Mouse (Mus musculus): ENCODE data around the gene Pla2g2f. TPM values are rescaled to one million over a fixed set of nuclear protein-coding genes. Genes with fewer than 3 reads are reported as not detected.

The Pla2g2f gene
- polyA plus RNA-seq, 1 experiment: not detected

- no peaks in the 10 kb centered on the region for H3K36me3 ChIP-seq (ENCODE audit: control insufficient read depth, insufficient read depth)
- H3ac ChIP-seq (ENCODE audit: control insufficient read depth, insufficient read length): no peak overlapping the region
- TF ChIP-seq MYOD1 (IDR thresholded peaks at IDR 0.05; ENCODE audit: control insufficient read depth in 1 of 3, insufficient read length in 2 of 3, low read depth in 2 of 3) (no peak), CEBPB (IDR thresholded peaks at IDR 0.05; ENCODE audit: insufficient read depth, poor library complexity, severe bottlenecking) (no peak), TCF3 (IDR thresholded peaks at IDR 0.05; ENCODE audit: insufficient read length, low read depth) (no peak), SRF (IDR thresholded peaks at IDR 0.05; ENCODE audit: control insufficient read depth, insufficient read length, low read depth) (no peak), USF1 (IDR thresholded peaks at IDR 0.05; ENCODE audit: low read depth) (no peak), POLR2AphosphoS2 (IDR thresholded peaks at IDR 0.05; ENCODE audit: insufficient read length, low read depth) (no peak), E2F4 (IDR thresholded peaks at IDR 0.05; ENCODE audit: insufficient read depth) (no peak), TCF12 (IDR thresholded peaks at IDR 0.05; ENCODE audit: insufficient read depth, poor library complexity, severe bottlenecking) (no peak), MYOG (IDR thresholded peaks at IDR 0.05; ENCODE audit: control insufficient read depth in 1 of 3, insufficient read depth in 1 of 3, insufficient read length in 2 of 3, low read depth in 2 of 3) (no peak), POLR2A (IDR thresholded peaks at IDR 0.05; ENCODE audit: insufficient read length, low read depth) (no peak), MAX (IDR thresholded peaks at IDR 0.05; ENCODE audit: low read depth) (no peak)
- peaks cover 34% of the 10 kb centered on the region for H3K27me3 ChIP-seq (ENCODE audit: control insufficient read depth, insufficient read depth, insufficient read length)
- H3K4me2 ChIP-seq (ENCODE audit: low read depth): no peak overlapping the region
- H3K4me3 ChIP-seq: no peak overlapping the region
- H3K79me2 ChIP-seq (ENCODE audit: control insufficient read depth, insufficient read depth): no peaks in the 10 kb centered on the region
Measured at GRCm38 (mm10) chr4:138723493-138724281, 33.7 kb downstream of the Pla2g2f start.

- TF ChIP-seq MYOG (IDR thresholded peaks at IDR 0.05; ENCODE audit: control insufficient read depth in 1 of 3, insufficient read depth in 1 of 3, insufficient read length in 2 of 3, low read depth in 2 of 3) (no peak), POLR2AphosphoS2 (IDR thresholded peaks at IDR 0.05; ENCODE audit: insufficient read length, low read depth) (no peak), MAX (IDR thresholded peaks at IDR 0.05; ENCODE audit: low read depth) (no peak), REST (IDR thresholded peaks at IDR 0.05; ENCODE audit: insufficient read depth, insufficient read length) (no peak), TCF3 (IDR thresholded peaks at IDR 0.05; ENCODE audit: insufficient read length, low read depth) (no peak), SRF (IDR thresholded peaks at IDR 0.05; ENCODE audit: control insufficient read depth, insufficient read length, low read depth) (no peak), CEBPB (IDR thresholded peaks at IDR 0.05; ENCODE audit: insufficient read depth, poor library complexity, severe bottlenecking) (no peak), POLR2A (IDR thresholded peaks at IDR 0.05; ENCODE audit: insufficient read length, low read depth) (no peak), USF1 (IDR thresholded peaks at IDR 0.05; ENCODE audit: low read depth) (no peak), E2F4 (IDR thresholded peaks at IDR 0.05; ENCODE audit: insufficient read depth) (no peak), MYOD1 (IDR thresholded peaks at IDR 0.05; ENCODE audit: control insufficient read depth in 1 of 3, insufficient read length in 2 of 3, low read depth in 2 of 3) (no peak), TCF12 (IDR thresholded peaks at IDR 0.05; ENCODE audit: insufficient read depth, poor library complexity, severe bottlenecking) (no peak)
- Histone ChIP-seq H3K4me3 (no peak overlapping the region), H3ac (ENCODE audit: control insufficient read depth, insufficient read length) (no peak overlapping the region), H3K36me3 (ENCODE audit: control insufficient read depth, insufficient read depth) (no peaks in the 10 kb centered on the region), H3K27me3 (ENCODE audit: control insufficient read depth, insufficient read depth, insufficient read length) (peaks cover 19% of the 10 kb centered on the region), H3K79me2 (ENCODE audit: control insufficient read depth, insufficient read depth) (no peaks in the 10 kb centered on the region), H3K4me2 (ENCODE audit: low read depth) (no peak overlapping the region)
Measured at GRCm38 (mm10) chr4:138719264-138719596, 38.2 kb downstream of the Pla2g2f start.

- no peak overlapping the region for H3ac ChIP-seq (ENCODE audit: control insufficient read depth, insufficient read length)
- no peak for TF ChIP-seq MAX (IDR thresholded peaks at IDR 0.05; ENCODE audit: low read depth)
- TF ChIP-seq TCF12 (IDR thresholded peaks at IDR 0.05; ENCODE audit: insufficient read depth, poor library complexity, severe bottlenecking): no peak
- TF ChIP-seq USF1 (IDR thresholded peaks at IDR 0.05; ENCODE audit: low read depth): no peak
- TF ChIP-seq SRF (IDR thresholded peaks at IDR 0.05; ENCODE audit: control insufficient read depth, insufficient read length, low read depth): no peak
- no peak for TF ChIP-seq CEBPB (IDR thresholded peaks at IDR 0.05; ENCODE audit: insufficient read depth, poor library complexity, severe bottlenecking)
- no peak overlapping the region for H3K4me3 ChIP-seq
- H3K27me3 ChIP-seq (ENCODE audit: control insufficient read depth, insufficient read depth, insufficient read length): peaks cover 16% of the 10 kb centered on the region
- no peaks in the 10 kb centered on the region for H3K36me3 ChIP-seq (ENCODE audit: control insufficient read depth, insufficient read depth)
- H3K79me2 ChIP-seq (ENCODE audit: control insufficient read depth, insufficient read depth): no peaks in the 10 kb centered on the region
- H3K4me2 ChIP-seq (ENCODE audit: low read depth): no peak overlapping the region
Measured at GRCm38 (mm10) chr4:138718586-138719263, 38.7 kb downstream of the Pla2g2f start.

- no peak overlapping the region for H3K4me3 ChIP-seq
- H3K36me3 ChIP-seq (ENCODE audit: control insufficient read depth, insufficient read depth): no peaks in the 10 kb centered on the region
- peaks cover 16% of the 10 kb centered on the region for H3K27me3 ChIP-seq (ENCODE audit: control insufficient read depth, insufficient read depth, insufficient read length)
- TF ChIP-seq TCF12 (IDR thresholded peaks at IDR 0.05; ENCODE audit: insufficient read depth, poor library complexity, severe bottlenecking) (no peak), MYOG (IDR thresholded peaks at IDR 0.05; ENCODE audit: control insufficient read depth in 1 of 3, insufficient read depth in 1 of 3, insufficient read length in 2 of 3, low read depth in 2 of 3) (no peak), MYOD1 (IDR thresholded peaks at IDR 0.05; ENCODE audit: control insufficient read depth in 1 of 3, insufficient read length in 2 of 3, low read depth in 2 of 3) (no peak), TCF3 (IDR thresholded peaks at IDR 0.05; ENCODE audit: insufficient read length, low read depth) (no peak), SRF (IDR thresholded peaks at IDR 0.05; ENCODE audit: control insufficient read depth, insufficient read length, low read depth) (no peak), POLR2AphosphoS2 (IDR thresholded peaks at IDR 0.05; ENCODE audit: insufficient read length, low read depth) (no peak), CEBPB (IDR thresholded peaks at IDR 0.05; ENCODE audit: insufficient read depth, poor library complexity, severe bottlenecking) (no peak)
- H3K79me2 ChIP-seq (ENCODE audit: control insufficient read depth, insufficient read depth): no peaks in the 10 kb centered on the region
- H3K4me2 ChIP-seq (ENCODE audit: low read depth): no peak overlapping the region
- H3ac ChIP-seq (ENCODE audit: control insufficient read depth, insufficient read length): no peak overlapping the region
Measured at GRCm38 (mm10) chr4:138716697-138717096, 40.7 kb downstream of the Pla2g2f start.
